Mouse (Mus musculus): Measurements from ENCODE around the gene 6430548M08Rik.

6430548M08Rik gene

DNA sequence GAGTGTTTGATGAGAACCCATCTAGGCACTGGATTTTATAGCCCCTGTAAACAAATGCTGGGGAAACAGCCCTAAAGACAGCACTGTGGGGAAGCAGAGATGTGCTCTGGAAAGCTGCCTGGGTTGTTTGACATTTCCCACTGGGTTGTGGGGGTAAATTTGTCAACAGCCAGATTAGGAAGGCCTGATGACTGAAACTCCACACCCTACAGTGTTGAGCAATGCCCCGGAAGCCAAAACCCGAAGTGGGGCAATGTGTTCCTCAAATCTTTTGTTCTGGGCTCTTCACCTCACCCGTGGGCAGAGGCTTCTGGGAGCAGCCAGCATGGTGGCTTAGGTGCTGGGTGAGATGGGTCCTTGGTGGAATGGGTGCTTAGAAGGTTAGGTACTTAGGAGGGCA is 4.8 kb upstream of the 6430548M08Rik start:
- DNase-seq (ENCODE audit: low read depth, low spot score) = no peak

DNA sequence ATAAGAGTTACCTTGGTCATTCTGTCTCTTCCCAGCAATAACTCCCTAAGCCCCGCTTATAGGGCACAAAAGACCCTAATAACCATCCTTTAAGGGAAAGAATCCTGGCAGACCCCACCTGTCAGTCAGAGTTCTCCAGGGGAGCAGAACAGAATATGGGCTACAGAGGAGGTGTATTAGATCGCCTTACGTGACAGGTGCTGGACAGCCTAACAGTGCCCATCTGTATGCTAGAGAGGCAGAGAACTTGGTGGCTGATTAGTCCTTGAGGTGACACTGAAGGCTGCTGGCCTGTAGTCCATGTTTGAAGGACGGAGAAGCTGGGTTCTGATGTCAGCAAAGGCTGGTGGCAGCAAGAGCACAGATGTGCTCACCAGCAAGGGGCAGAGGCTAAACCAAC is 3.0 kb upstream of the 6430548M08Rik start:
- no peak for DNase-seq (ENCODE audit: low read depth, low spot score)

DNA sequence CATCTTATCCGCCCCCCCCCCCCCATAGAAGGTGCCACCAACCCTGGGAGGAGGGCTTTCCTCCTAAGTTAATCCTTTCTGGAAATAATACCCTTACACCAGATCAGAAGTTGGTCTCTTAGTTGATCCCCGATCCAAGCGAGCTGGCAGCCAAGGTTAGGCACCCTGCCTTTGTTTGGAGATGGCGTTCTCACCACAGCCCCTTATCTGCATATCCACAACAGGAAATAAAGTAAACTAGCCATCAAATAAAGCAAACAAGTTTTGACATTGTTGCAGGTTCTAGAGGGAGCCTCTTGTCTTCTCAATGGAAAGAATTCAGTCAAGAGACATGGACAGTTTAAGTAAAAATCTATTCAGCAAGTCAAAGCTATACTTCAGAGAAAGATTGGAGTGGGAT is 2.6 kb upstream of the 6430548M08Rik start:
- DNase-seq (ENCODE audit: low read depth, low spot score) = no peak

DNA sequence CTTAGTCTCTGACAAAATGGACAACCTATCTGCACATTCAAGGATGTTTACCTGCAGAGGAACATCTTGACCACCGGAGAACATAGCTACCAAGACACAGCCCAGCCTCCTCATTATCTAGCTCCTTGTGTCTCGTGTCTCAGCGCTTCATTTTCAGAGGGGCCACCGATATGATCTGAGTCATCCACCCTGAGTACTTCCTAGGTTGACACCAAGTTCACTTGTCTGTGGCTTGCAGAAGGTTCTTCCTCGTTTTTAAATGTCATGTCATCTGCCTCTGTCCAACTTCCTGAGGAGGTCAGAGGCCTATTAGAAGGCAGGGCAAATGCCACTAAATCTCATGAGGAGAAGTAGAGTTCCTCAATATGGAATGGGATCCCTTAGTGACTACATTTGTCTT is 1.4 kb upstream of the 6430548M08Rik start:
- DNase-seq (ENCODE audit: low read depth, low spot score) = no peak

DNA sequence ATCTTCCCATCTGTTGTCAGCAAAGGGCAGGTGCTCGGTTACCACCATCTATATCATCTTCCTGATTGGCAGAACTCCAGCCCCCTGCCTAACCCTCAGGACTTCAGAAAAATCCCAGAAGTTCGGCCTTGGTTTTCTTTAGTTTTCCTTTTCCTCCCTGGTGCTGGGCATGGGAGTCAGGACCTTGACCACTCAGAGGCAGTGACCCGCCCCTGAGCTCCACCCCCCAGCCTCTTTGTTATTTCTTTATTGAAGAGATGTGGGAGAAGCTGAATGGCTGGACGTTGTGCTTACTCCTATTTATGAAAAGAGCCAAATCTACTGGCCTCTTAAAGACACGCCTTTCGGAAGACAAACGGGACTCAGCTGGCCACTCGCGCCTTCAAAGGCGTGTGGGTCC is 646 bp upstream of the 6430548M08Rik start:
- DNase-seq (ENCODE audit: low read depth, low spot score) = no peak

DNA sequence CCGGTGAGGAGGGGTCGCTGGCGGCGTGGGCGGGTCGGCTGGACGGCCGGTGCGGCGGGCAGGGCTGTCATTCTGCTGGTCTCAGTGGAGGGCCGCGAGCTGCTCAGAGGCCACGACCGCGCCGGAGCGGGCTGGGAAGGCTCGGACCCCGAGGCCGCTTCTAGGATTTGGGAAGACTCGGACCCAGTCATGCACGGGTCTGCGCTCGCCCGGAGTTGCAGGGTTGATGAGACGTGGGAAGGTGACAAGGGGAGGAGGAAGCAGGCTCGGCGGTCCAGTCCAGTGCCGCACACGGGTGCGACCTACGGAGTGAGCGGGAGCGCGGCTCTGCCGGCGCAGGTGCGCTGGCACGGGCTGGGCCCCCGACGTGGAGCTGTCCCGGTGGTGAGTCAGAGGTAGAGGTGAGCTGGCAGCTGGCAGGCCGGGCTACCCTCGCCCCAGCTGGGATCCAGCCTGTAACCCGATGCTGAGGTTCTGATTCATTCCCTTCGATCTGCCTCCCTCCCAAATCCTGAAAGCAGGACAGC is 426 bp downstream of the 6430548M08Rik start:
- DNase-seq (ENCODE audit: low read depth, low spot score) = peak; percentile 58

DNA sequence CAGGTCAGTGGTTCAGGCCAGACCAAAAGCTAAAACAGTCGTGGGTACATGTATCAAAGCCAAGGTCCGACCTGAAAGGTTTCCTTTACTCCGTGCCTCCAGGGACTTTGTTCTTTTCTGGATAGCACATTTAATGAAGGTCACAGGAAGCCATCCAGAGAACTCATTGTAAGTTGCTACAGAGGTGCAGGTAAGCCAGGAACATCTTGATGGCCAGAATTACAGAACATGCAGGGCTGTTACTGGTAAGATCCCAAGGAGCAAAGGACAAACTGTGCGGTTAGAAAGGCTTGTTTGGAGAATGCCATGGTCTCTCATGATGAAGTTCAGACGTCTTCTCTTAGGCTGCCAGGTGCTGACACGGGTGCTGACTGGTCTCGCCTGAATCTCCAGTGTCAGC is 2.6 kb downstream of the 6430548M08Rik start:
- no peak for DNase-seq (ENCODE audit: low read depth, low spot score)

DNA sequence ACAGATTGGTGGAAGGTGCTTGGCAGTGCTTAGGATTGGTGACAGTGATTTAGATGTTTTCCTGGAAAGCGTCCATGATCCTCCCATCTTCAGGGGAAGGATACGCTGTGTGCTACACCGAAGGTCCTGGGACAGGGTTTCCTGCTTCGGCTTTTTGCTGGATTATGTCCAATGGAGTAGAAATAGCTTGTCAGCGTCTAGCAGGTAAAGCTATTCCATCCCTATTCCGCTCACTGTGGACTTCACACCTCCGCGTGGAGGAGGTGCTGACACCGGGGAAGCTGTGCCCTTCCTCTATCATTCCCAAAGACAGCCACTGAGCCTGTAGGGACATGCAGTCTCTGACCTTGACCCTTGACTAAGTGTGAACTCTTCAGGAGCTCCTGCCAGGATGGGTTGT is 4.2 kb downstream of the 6430548M08Rik start:
- no peak for DNase-seq (ENCODE audit: low read depth, low spot score)

DNA sequence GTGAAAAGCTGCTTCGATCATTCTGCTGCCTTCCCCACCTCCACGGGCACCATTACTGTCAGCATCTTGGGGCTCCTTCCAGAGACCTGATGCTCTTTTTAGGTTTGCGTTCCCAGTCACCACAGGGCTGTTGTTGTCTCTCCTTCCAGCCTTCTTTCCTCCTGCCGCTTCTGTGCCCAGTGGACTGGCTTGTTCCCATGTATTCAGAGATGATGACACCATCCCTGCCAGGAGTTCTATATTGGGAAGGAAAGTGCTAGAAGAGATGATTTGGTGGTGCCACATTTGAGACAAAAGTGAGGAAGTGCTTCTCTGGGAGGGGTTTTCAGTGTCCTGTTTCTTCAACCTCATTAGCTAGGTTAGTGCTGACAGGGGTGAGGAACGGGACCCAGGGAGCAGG is 4.9 kb downstream of the 6430548M08Rik start:
- no peak for DNase-seq (ENCODE audit: low read depth, low spot score)

DNA sequence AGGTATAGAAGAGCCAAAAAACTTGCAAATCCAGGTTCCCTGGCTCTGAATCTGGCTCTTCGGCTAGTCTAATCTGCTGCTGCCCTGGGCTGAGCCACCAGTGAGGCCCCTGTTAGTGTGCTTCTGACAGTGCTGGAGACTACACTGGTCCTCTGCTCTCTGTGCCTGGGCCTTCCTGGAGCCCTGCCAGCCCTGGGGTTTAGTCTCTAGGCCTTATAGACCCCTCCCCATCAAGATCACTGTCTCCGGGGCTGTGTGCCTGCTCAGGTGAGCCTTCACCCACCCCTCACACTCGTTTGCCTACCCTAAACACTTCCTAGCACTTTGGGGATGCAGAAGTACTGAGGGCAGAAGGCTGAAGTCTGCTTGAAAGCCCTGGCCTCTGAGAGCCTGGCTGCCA is 5.5 kb downstream of the 6430548M08Rik start:
- DNase-seq (ENCODE audit: low read depth, low spot score) = no peak

DNA sequence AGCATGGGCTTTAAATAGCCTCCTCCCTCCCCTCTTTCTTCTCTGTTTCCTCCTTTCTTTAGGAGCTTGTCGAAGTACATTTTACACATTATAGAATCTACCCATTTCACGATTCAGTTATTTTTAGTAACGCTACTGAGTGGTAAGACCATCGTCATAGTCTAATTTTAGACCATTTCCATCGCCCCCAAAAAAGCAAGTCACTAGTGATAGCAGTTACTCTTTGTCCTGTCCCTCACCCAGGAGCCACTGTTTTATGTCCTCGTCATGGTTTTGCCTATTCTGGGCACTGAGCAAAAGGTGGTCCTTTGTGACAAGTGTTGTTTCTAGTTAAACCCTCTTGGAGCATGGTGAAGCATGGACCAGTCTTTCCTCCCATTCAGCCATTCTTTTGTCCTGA is 6.0 kb downstream of the 6430548M08Rik start:
- DNase-seq (ENCODE audit: low read depth, low spot score) = no peak

DNA sequence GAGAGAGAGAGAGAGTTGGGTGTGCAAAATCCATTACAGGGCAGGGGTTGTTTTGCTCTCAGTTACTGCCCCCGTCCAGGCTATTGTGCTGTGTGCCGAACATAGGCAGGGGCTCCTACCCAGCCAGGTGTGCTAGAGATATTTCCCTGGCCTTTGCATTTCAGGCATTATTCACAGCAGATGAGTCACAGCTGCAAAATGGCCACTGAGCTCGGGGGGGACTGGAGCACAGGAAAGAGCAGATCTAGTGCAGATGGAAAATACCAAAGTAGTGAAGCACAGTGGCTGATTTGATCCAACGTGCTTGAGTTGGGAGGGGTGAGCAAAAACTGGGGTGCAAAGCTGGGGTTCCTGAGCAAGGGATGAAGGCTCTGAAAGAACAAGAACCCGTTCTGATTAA is 7.0 kb downstream of the 6430548M08Rik start:
- DNase-seq (ENCODE audit: low read depth, low spot score) = no peak

DNA sequence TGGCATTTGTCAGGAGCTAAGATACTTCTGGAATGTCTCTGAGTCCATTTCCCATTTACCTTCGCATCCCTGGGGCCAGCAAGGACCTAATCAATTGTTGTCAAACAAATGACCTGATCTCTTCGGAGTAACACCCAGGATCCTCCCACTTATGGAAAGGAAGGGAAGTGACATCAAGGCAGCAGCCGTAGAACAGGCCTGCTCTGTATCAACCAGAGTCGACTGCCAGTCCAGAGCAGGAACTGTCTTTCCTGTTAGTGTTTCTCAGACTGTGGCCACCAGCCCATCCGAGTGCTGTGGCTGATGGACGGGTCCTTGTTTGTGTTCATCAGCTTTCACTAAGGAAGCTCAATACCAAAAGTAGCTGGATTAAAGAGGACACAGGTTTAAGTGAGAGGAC is 10.3 kb downstream of the 6430548M08Rik start:
- no peak for DNase-seq (ENCODE audit: low read depth, low spot score)

DNA sequence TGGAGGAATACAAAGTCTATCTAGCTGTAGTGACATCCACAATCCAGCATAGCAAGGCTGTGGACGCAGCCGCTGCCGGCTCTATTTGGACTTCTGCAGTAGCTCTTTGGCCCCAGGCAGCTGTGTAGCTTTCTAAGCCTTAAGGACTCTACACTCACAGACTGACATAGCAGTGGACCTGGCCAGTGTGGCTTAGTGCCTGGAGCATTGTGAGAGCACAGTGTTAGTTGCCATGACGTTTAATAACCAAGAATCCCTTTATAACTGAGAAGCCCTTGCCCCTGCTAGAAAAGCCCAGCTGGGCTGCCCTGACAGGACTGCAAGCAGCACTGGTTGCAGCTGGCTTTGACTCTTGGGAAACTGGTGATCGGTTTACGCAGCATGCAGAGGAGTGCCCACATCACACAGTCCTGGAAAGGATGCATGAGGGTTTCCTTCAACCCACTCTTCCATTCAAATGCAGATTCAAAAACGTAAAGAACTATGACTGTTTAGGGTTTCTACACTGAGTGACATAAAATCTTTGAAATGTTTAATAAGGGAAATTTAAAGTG is 11.0 kb downstream of the 6430548M08Rik start:
- DNase-seq (ENCODE audit: low read depth, low spot score) = no peak

DNA sequence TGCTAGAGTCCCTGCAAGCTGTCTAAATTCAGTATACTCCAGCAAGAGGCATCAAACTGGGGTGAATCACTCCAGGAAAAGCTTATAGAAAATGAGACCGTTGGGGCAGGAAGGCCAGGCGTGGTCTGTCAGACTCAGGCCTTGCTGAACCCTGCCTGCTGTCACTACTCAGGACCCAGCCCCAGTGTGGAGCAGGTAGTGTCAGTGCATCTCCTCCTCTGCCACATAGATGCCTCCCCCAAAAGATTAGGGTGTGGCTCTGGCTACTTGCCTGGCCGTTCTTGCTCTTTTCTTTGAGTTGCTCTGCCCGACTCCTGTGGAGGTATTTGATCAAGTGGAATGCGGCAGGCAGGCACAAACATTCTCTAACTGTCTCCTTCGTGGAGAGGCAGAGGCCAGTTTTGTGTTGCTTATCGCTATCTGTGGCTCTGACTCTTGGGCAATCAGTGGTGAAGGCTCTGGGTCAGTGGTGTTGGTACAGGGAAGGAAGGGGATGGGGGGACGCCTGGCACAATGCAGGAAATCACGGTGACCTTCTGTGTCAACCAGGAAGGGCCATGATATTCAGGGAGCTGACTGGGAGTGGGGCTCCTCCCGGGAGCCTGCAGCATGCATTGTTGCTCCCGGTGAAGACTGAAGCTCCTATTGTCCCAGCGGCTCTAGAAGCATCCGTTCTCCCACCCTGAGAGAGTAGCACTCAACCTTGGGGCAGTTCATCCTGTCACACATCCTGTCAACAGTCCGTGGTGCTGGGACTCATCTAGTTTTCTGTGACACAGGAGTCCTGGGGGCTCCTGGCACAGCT is 12.6 kb downstream of the 6430548M08Rik start:
- DNase-seq (ENCODE audit: low read depth, low spot score) = no peak

DNA sequence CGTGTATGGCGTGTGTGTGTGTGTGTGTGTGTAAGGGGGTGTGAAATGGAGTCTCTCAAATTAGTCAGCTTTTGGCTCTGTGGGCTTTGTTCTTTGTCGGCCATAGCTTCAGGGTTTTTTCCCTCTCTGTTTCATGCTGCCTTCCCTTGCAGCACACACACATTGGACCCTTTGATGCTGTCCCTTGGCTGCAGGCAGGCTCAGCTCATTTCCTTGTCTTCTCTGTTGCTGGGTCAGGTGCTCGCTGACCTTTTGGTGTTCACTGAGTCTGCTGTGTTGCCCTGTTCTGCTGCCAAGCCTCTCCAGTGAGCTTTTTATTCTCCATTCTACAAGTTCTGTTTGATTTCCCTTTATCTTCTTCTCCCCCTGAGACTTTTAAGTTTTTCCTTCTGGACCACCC is 15.6 kb downstream of the 6430548M08Rik start:
- DNase-seq (ENCODE audit: low read depth, low spot score) = no peak

DNA sequence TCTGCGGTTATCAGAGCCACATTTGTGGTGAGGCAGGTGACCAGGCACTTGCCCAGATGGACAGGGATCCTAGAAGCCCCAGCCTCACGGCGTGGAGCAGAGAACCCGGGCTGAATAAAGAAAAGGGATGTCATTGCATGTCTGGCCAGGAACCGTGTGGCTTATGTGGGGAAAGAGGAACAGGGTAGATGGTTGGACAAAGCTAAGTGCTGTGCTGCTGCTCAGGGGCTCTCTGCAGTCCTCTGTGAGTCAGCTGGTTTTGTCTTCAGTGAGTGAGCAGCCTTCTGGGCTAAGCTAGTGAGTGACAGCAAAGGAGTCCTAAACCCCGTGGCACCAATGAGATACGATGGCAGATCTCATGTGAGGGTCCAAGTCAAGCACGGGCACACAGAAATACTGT is 17.2 kb downstream of the 6430548M08Rik start:
- no peak for DNase-seq (ENCODE audit: low read depth, low spot score)

DNA sequence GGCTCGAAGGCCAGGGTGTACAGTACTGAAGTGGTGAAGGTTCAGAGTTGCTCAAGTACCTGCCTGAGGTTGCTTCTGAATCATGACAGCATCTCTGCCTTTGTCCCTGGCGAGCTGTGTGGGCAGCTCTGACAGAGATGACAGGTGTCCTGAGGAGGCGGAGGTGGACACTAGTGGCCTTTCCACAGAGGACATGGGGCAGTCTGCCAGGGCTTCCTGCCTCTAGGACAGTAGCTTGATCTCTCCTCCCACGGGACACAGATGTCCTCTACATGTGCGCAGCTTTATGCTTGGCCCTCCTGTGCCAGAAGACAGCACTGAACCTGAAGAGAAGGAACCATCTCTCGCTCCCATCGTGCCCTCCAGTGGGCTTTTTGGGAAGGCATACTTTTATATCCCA is 19.2 kb downstream of the 6430548M08Rik start:
- no peak for DNase-seq (ENCODE audit: low read depth, low spot score)

DNA sequence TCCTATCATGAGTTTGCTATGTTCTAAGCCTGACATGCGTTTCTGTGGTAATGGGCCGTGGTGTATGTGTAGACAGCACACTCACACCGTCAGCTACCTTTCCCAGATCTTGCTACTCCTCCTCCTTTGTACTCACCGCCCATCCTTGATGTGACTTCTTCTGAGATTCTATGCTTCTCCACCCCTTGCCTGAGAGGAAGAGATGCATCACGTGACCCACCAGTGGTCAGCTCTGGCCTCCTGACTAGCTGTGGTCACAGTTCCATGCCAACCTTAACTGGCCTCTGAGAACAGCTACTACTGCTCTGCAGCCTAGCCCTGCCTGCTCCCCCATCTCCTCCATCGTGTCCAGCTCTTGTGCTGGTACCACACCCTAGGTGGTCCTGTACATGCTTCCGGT is 21.7 kb downstream of the 6430548M08Rik start:
- DNase-seq (ENCODE audit: low read depth, low spot score) = no peak

DNA sequence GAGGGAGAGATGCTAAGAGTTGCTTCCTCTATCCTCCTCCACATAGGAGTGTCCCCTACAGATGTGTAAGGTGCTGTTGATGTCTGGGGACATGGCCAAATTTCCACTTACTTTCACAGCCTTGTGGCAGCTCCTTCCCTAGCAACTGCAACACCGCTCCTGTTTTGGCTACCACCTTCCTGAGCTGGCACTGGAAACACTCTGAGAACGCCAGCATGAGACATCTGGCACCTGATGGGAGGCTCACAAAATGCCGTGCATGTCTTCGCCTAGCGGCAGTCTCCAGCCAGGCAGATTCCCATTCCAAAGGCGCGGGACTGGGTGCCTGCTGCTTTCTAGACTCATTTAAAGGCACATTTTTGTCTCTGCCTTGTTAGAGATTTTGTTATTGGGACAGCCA is 22.7 kb downstream of the 6430548M08Rik start:
- DNase-seq (ENCODE audit: low read depth, low spot score) = no peak

DNA sequence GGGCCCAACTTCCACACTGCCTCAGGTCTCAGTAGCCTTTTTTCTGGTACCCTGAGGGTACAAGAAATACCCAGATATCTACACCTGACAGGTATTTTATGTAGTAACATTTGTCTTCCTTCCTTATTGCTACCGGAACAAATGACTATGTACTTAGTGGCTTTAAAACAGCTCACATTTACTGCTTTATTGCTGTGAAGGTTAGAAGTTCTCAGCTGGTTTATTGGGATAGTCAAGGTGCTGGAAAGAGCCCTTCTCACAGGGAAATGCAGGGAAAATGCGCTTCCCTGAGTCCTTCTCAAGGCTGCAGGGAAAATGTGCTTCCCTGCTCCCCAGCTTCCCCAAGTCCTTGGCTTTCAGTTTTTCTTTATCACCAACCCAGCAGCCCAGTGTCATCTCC is 25.0 kb downstream of the 6430548M08Rik start:
- no peak for DNase-seq (ENCODE audit: low read depth, low spot score)

DNA sequence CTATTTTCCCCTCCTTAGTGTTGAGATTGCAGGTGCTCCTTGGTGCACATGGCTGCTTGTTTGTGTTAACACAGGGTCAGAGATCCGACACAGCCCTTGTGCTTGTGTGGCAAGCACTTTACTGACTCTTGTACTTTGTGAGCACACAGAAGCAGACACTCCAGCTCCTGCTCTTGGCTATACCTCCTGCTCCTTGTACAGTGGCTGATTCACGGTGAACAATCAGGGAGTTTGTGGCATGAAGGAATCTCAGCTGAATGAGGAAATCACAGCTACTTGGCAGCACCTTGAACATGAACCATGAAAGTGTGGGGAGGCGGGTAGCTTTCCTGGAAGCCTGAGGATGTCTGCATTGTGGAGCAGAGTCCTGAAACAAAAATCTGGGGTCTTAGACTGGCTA is 26.8 kb downstream of the 6430548M08Rik start:
- DNase-seq (ENCODE audit: low read depth, low spot score) = no peak

DNA sequence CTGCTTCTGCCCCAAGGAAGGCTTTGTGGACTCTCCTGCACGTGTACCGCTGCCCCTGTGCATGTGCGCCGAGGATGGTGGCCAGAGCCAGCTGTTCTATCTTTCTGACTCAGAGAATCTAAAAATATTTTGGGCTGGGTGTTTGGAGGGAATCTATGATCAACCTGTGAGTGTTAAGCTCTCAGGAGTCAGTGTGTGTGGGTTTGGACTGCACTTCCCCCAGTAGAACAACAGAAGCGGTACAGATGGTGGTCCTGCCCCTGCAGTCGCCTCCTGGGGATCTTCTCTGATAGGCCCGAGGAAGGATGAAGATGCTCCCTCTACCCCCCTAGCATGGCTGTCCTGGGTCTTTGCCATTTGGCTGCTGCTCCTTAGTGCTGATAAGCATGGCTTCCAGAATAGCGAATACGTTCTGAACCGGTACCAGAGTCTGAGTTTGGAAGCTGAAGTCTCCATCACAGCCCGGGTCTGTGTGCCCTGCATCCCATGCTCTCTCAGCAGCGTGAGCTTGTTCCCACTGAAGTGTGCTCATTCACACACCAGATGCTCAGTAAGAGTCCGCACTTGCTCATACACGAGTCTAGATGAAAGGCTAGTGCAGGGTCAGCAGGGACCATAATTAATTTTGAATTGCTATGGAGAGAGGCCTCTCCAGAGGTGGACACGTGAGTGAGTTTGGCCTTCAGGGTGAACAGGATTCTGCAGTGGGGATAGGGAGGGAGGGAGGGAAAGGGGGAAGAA is 30.1 kb downstream of the 6430548M08Rik start:
- DNase-seq (ENCODE audit: low read depth, low spot score) = no peak

Data from CD4-positive, CD25-positive, alpha-beta regulatory T cell, adult 2 months (primary cell).